Mouse (Mus musculus) CH12.LX (cell line): ENCODE measurements around the gene Dennd5b.

Source experiments
- CTCF ChIP-seq, 2 experiments: IDR thresholded peaks in 1 of 2; conservative IDR thresholded peaks in 1 of 2; 2 replicates each; pipeline ENCODE4 v1.5.1; 2011 to 2012; ENCODE audit warnings: low read depth in 2 of 2, low read length in 2 of 2, improper control_type of control experiment in 1 of 2, inconsistent platforms in 1 of 2, mild to moderate bottlenecking in 1 of 2, moderate library complexity in 1 of 2
- EP300 ChIP-seq: IDR thresholded peaks from 2 replicates; pipeline ENCODE4 v1.6.1; 2011; ENCODE audit warnings: low read length, improper control_type of control experiment
- ETS1 ChIP-seq: conservative IDR thresholded peaks from 2 replicates; pipeline ENCODE4 v1.6.1; 2012; ENCODE audit warnings: low read depth, mild to moderate bottlenecking, inconsistent platforms, low read length, improper control_type of control experiment, moderate library complexity
- JUND ChIP-seq: conservative IDR thresholded peaks from 2 replicates; pipeline ENCODE4 v1.6.1; 2011; ENCODE audit warnings: low read depth, low read length, improper control_type of control experiment
- KAT2A ChIP-seq: IDR thresholded peaks from 2 replicates; pipeline ENCODE4 v1.6.1; 2012; ENCODE audit warnings: low read length, improper control_type of control experiment, inconsistent platforms; ENCODE audit not compliant: insufficient replicate concordance
- MEF2A ChIP-seq: IDR thresholded peaks from 2 replicates; pipeline ENCODE4 v1.6.1; 2014; ENCODE audit warnings: low read depth, mild to moderate bottlenecking, inconsistent platforms, low read length, improper control_type of control experiment, borderline replicate concordance
- NELFE ChIP-seq: IDR thresholded peaks from 2 replicates; pipeline ENCODE4 v1.6.1; 2011; ENCODE audit warnings: low read depth, low read length, improper control_type of control experiment
- POLR2A ChIP-seq: IDR thresholded peaks from 2 replicates; pipeline ENCODE4 v1.6.1; 2011; ENCODE audit warnings: low read depth, mild to moderate bottlenecking, improper control_type of control experiment, low read length
- RAD21 ChIP-seq: IDR thresholded peaks from 2 replicates; pipeline ENCODE4 v1.6.1; 2011; ENCODE audit warnings: low read depth, mild to moderate bottlenecking, low read length, improper control_type of control experiment, moderate library complexity
- USF1 ChIP-seq: IDR thresholded peaks from 2 replicates; pipeline ENCODE4 v1.6.1; 2014; ENCODE audit warnings: low read depth, mild to moderate bottlenecking, inconsistent platforms, low read length, improper control_type of control experiment
- ZC3H11A ChIP-seq: IDR thresholded peaks from 2 replicates; pipeline ENCODE4 v1.6.1; 2012; ENCODE audit warnings: low read depth, mild to moderate bottlenecking, inconsistent platforms, low read length, improper control_type of control experiment

DNA sequence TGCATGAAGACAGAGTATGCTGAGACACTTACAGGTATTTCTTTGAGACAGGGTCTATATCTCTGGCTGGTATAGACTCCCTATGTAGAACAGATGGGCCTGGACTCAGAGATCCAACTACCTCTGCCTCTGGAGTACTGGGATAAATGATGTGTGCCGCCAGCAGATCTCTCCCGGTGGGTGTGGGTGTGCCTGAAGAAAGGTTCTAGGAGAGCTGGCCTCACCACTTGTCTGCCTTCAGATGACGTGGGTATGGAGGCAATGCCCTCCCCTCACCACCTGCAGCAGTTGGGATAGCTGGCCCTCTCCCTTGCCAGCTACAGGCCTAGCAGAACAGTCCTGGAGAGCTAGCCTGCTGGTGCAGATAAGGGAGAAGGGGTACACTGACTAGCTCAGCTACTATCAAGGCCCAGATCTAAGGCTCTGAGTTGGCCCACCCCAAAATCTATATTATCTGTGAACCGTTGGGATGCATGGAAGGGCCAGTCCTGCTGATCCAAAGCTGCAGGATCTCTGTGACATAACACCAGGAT lies 30.8 kb downstream of the Dennd5b start:
- TF ChIP-seq RAD21: no peak
- TF ChIP-seq ETS1: no peak
- TF ChIP-seq POLR2A: no peak
- TF ChIP-seq KAT2A: no peak
- TF ChIP-seq CTCF (conservative IDR thresholded peaks at IDR 0.05 in 1 of 2, IDR thresholded peaks at IDR 0.05 in 1 of 2; ENCODE audit: low read depth in 2 of 2, low read length in 2 of 2): no peak
- TF ChIP-seq NELFE: no peak
- no peak for TF ChIP-seq USF1
- no peak for TF ChIP-seq JUND
- TF ChIP-seq EP300: no peak
- TF ChIP-seq ZC3H11A: no peak
- TF ChIP-seq MEF2A: no peak
